Mouse (Mus musculus): Measurements from ENCODE around the gene Ndufs2. TPM values are rescaled to one million over a fixed set of nuclear protein-coding genes. Genes with fewer than 3 reads are reported as not detected.

The Ndufs2 gene
- total RNA-seq, 2 experiments from 2014 or later = 580 to 737 TPM

DNA sequence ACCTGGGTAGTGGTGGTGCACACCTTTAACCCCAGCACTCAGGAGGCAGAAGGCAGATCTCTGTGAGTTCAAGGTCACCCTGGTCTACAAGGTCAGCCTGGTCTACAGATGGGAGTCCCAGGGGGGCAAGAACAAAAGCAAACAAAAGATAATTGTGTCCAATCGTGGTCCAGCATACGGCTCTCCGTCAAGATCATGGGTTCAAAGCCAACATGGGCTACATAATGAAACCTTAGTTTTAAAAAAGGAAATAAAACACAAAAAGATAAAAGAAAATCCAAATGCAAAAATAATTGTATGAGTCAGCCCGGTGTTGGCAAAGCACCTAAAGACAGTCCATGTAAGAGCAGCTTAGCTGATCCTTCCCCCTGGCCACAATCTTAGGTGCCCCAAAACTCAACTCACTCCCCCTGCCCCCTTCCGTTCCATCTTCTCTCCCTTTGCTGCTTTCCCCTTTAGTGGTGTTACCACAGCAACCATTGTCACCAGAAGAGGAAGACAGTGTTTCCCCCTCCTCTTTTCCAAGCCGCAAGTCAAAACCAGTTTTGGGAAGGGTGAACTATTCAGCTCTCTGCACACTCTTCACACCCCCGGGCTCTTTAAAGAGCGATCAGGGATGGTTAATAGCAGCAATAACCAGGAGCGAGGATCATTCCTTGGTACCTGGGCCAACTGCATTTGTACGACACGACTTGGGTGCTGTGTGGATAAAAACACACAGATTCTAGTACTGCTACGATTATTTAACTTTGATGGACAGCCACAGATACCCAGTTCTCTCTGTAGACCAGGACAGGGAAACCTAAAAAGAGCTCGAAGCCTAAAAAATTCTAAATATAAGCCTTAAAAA is 63.1 kb downstream of the Ndufs2 start:
- no peak for DNase-seq
- intact Hi-C loops (cut with DNase I; ENCODE audit: low total_unique reads) = no loop called here

DNA sequence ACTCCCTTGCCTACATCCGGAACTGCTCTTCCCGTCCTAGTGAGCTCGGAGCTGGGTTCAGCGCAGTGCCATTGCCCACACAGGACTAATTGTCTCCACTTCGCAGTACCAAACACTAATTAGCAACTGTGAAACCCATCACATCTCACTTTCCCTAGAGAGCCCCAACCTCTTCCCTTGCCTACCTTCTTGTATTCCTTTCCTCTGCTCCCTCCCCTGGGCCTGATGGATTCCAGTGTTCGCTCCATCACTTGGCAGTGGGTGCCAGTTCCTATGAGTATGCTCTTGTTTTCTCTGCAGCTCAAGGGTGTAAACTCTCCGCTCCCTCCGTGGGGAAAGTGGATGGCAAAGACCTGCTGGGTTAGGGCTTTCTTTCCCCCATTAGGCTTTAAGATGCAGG is 65.5 kb downstream of the Ndufs2 start:
- intact Hi-C loops (cut with DNase I; ENCODE audit: low total_unique reads) = no loop called here
- DNase-seq = no peak

Other genes starting within 250 kb of the Ndufs2 start
- gene Fcgr4, start 232.5 kb downstream of the Ndufs2 start, total RNA-seq (2021) = not detected
- 1 to 10 TPM; 7.0 to 7.4 TPM for gene Fcgr3, start 186.5 kb downstream of the Ndufs2 start, total RNA-seq (2021)
- under 1 TPM; 0.72 to 0.73 TPM for gene Cfap126, start 137.5 kb downstream of the Ndufs2 start, total RNA-seq (2021)
- 100 to 1,000 TPM; 692 to 793 TPM for gene Sdhc, start 100.8 kb downstream of the Ndufs2 start, total RNA-seq (2021)
- gene Mpz, start 100.7 kb downstream of the Ndufs2 start, total RNA-seq (2021) = 100 to 1,000 TPM; 117 to 734 TPM
- 10 to 100 TPM; 12.3 to 17.1 TPM for gene Pcp4l1, start 55.1 kb downstream of the Ndufs2 start, total RNA-seq (2021)
- not detected for gene Nr1i3, start 37.4 kb downstream of the Ndufs2 start, total RNA-seq (2021)
- 10 to 100 TPM; 44.3 to 46.7 TPM for gene Tomm40l, start 28.9 kb downstream of the Ndufs2 start, total RNA-seq (2021)
- not detected for gene Apoa2, start 26.3 kb downstream of the Ndufs2 start, total RNA-seq (2021)
- 1 to 10 TPM; 6.3 to 7.1 TPM for gene Fcer1g, start 17.0 kb downstream of the Ndufs2 start, total RNA-seq (2021)
- 1 to 10 TPM; 2.4 to 3.1 TPM for gene Adamts4, start 967 bp downstream of the Ndufs2 start, total RNA-seq (2021)
- 1 to 10 TPM; 5.9 to 9.4 TPM for gene B4galt3, start 18.9 kb upstream of the Ndufs2 start, total RNA-seq (2021)
- gene Ppox, start 29.8 kb upstream of the Ndufs2 start, total RNA-seq (2021) = 10 to 100 TPM in 1 of 2 experiments, 1 to 10 TPM in 1; 9.6 to 11.8 TPM
- gene Usp21, start 36.6 kb upstream of the Ndufs2 start, total RNA-seq (2021) = 10 to 100 TPM; 13.1 to 13.7 TPM
- 10 to 100 TPM; 84.3 to 87.2 TPM for gene Ufc1, start 43.6 kb upstream of the Ndufs2 start, total RNA-seq (2021)
- 10 to 100 TPM; 26.3 to 27.7 TPM for gene Dedd, start 77.8 kb upstream of the Ndufs2 start, total RNA-seq (2021)
- 10 to 100 TPM; 19.3 to 25.3 TPM for gene Nit1, start 94.3 kb upstream of the Ndufs2 start, total RNA-seq (2021)
- gene Pfdn2, start 94.3 kb upstream of the Ndufs2 start, total RNA-seq (2021) = 10 to 100 TPM; 86.7 to 93.6 TPM
- under 1 TPM; 0.20 to 0.27 TPM for gene Klhdc9, start 109.4 kb upstream of the Ndufs2 start, total RNA-seq (2021)
- not detected for gene Nectin4, start 118.7 kb upstream of the Ndufs2 start, total RNA-seq (2021)
- 1 to 10 TPM in 1 of 2 experiments, under 1 TPM in 1; 0.97 to 1.2 TPM for gene Arhgap30, start 137.6 kb upstream of the Ndufs2 start, total RNA-seq (2021)
- 10 to 100 TPM; 25.8 to 27.0 TPM for gene Usf1, start 159.9 kb upstream of the Ndufs2 start, total RNA-seq (2021)
- gene Tstd1, start 167.5 kb upstream of the Ndufs2 start, total RNA-seq (2021) = under 1 TPM; 0.78 to 0.98 TPM
- gene F11r, start 186.1 kb upstream of the Ndufs2 start, total RNA-seq (2021) = 10 to 100 TPM; 10.8 to 12.6 TPM